Mouse (Mus musculus): Measurements from ENCODE around the gene Sept12. TPM values are rescaled to one million over a fixed set of nuclear protein-coding genes. Genes with fewer than 3 reads are reported as not detected.

The Sept12 gene
- polyA plus RNA-seq, 1 experiment from 2014 or later: not detected

GRCm38 (mm10) chr16:4938461-4938860 lies 59.2 kb downstream of the Sept12 start, which contains the start of gene Nudt16l1:
Gene Nudt16l1, plus strand, starts transcription at chr16:4938761.
- H3K9ac ChIP-seq (ENCODE audit: low read length): peak within 1 kb of the TSS; percentile 88
- H3K27ac ChIP-seq (ENCODE audit: low read depth, low read length): peak within 1 kb of the TSS; percentile 60; the same call in 1 of the 2 replicates
- peaks cover 10% of the 10 kb centered on the region for H3K4me1 ChIP-seq (ENCODE audit: control insufficient read depth, insufficient read depth, low read length)
- H3K36me3 ChIP-seq (ENCODE audit: control insufficient read depth, insufficient read depth, low read length): peaks cover 16% of the 10 kb centered on the region
- ATAC-seq (ENCODE audit: insufficient read depth, low FRiP score, low TSS enrichment) (no peak), DNase-seq (ENCODE audit: low spot score) (no peak)
- peak within 1 kb of the TSS; percentile 90 for H3K4me3 ChIP-seq (ENCODE audit: low read depth, low read length)
- H3K27me3 ChIP-seq (ENCODE audit: control insufficient read depth, insufficient read depth, low read length): no peaks in the 10 kb centered on the region
- WGBS: 19% methylated on average over 2 of the region's 2 CpGs
- no peaks in the 10 kb centered on the region for H3K9me3 ChIP-seq (ENCODE audit: control insufficient read depth, low read length)
- peak within 1 kb of the TSS; percentile 98 for H3K4me2 ChIP-seq (ENCODE audit: low read depth)

- Histone ChIP-seq H3K4me2 (ENCODE audit: low read depth) (no peak overlapping the region), H3K9ac (ENCODE audit: low read length) (no peak overlapping the region), H3K27ac (ENCODE audit: low read depth, low read length) (no peak overlapping the region), H3K9me3 (ENCODE audit: control insufficient read depth, low read length) (no peaks in the 10 kb centered on the region), H3K36me3 (ENCODE audit: control insufficient read depth, insufficient read depth, low read length) (peaks cover 14% of the 10 kb centered on the region), H3K4me1 (ENCODE audit: control insufficient read depth, insufficient read depth, low read length) (peaks cover 10% of the 10 kb centered on the region), H3K4me3 (ENCODE audit: low read depth, low read length) (no peak overlapping the region), H3K27me3 (ENCODE audit: control insufficient read depth, insufficient read depth, low read length) (no peaks in the 10 kb centered on the region)
- 85% methylated on average over 8 of the region's 8 CpGs for WGBS
- DNase-seq (ENCODE audit: low spot score) (no peak), ATAC-seq (ENCODE audit: insufficient read depth, low FRiP score, low TSS enrichment) (no peak)
Measured at GRCm38 (mm10) chr16:4937351-4938190, 60.1 kb downstream of the Sept12 start.

Other genes starting within 250 kb of the Sept12 start
- 102 and 104 TPM in 2 replicates for gene Cdip1, start 207.6 kb downstream of the Sept12 start, polyA plus RNA-seq (2014; fragmentation: Nextera tagmentation; extraction: Ambion mirVana)
- 0.20 and 0.38 TPM in 2 replicates for gene 4930562C15Rik, start 162.4 kb downstream of the Sept12 start, polyA plus RNA-seq (2014; fragmentation: Nextera tagmentation; extraction: Ambion mirVana)
- gene Ubald1, start 117.5 kb downstream of the Sept12 start, polyA plus RNA-seq (2014; fragmentation: Nextera tagmentation; extraction: Ambion mirVana): 35.3 and 38.4 TPM in 2 replicates
- gene Mgrn1, start 111.6 kb downstream of the Sept12 start, polyA plus RNA-seq (2014; fragmentation: Nextera tagmentation; extraction: Ambion mirVana): 81.6 and 85.5 TPM in 2 replicates
- gene Nudt16l1, start 59.1 kb downstream of the Sept12 start, polyA plus RNA-seq (2014; fragmentation: Nextera tagmentation; extraction: Ambion mirVana): 140 and 141 TPM in 2 replicates
- gene Anks3, start 33.6 kb downstream of the Sept12 start, polyA plus RNA-seq (2014; fragmentation: Nextera tagmentation; extraction: Ambion mirVana): 42.4 and 44.9 TPM in 2 replicates
- gene Smim22, start 9.4 kb upstream of the Sept12 start, polyA plus RNA-seq (2014; fragmentation: Nextera tagmentation; extraction: Ambion mirVana): 1.4 TPM in 1 of 2 replicates, not detected in the other
- 83.0 and 88.0 TPM in 2 replicates for gene Rogdi, start 15.7 kb upstream of the Sept12 start, polyA plus RNA-seq (2014; fragmentation: Nextera tagmentation; extraction: Ambion mirVana)
- gene Glyr1, start 52.0 kb upstream of the Sept12 start, polyA plus RNA-seq (2014; fragmentation: Nextera tagmentation; extraction: Ambion mirVana): 178 and 199 TPM in 2 replicates
- 22.6 and 24.5 TPM in 2 replicates for gene Ubn1, start 52.2 kb upstream of the Sept12 start, polyA plus RNA-seq (2014; fragmentation: Nextera tagmentation; extraction: Ambion mirVana)
- 1.1 TPM in 2 replicates for gene Ppl, start 134.6 kb upstream of the Sept12 start, polyA plus RNA-seq (2014; fragmentation: Nextera tagmentation; extraction: Ambion mirVana)
- gene Sec14l5, start 149.3 kb upstream of the Sept12 start, polyA plus RNA-seq (2014; fragmentation: Nextera tagmentation; extraction: Ambion mirVana): 0.58 and 0.81 TPM in 2 replicates
- 13.6 and 16.9 TPM in 2 replicates for gene Nagpa, start 206.2 kb upstream of the Sept12 start, polyA plus RNA-seq (2014; fragmentation: Nextera tagmentation; extraction: Ambion mirVana)
- 5.2 and 6.5 TPM in 2 replicates for gene AU021092, start 224.4 kb upstream of the Sept12 start, polyA plus RNA-seq (2014; fragmentation: Nextera tagmentation; extraction: Ambion mirVana)
- gene Alg1, start 235.8 kb upstream of the Sept12 start, polyA plus RNA-seq (2014; fragmentation: Nextera tagmentation; extraction: Ambion mirVana): 26.1 and 26.9 TPM in 2 replicates

All from neural tube, embryonic 11.5 days (tissue).